Mouse (Mus musculus) lung, adult 2 months (tissue): ENCODE results near the gene Zfp536. TPM values are rescaled to one million over a fixed set of nuclear protein-coding genes. Genes with fewer than 3 reads are reported as not detected.

ENCODE experiments used
- DNase-seq: peaks from one replicate; pipeline ENCODE4 v3.0.0; 2022
- H3K4me1 ChIP-seq: fragments of 200-500 bp; 2 replicates; pipeline ENCODE4 v1.6.1; 2011; ENCODE audit warnings: low read length; ENCODE audit not compliant: control insufficient read depth, insufficient read depth
- H3K4me3 ChIP-seq: fragments of 200-500 bp; replicated peaks from 2 replicates; pipeline ENCODE3; 2011; ENCODE audit warnings: low read depth, mild to moderate bottlenecking, control low read depth, low read length; ENCODE audit errors: extremely low read depth
- CTCF ChIP-seq: fragments of 200-500 bp; IDR thresholded peaks from 2 replicates; pipeline ENCODE4 v1.5.1; 2011; ENCODE audit warnings: mild to moderate bottlenecking, low read length, control low read depth; ENCODE audit not compliant: insufficient read depth
- POLR2A ChIP-seq: fragments of 200-500 bp; IDR thresholded peaks from 2 replicates; pipeline ENCODE4 v1.6.1; 2011; ENCODE audit warnings: low read depth, mild to moderate bottlenecking, control low read depth, low read length, borderline replicate concordance; ENCODE audit errors: extremely low read depth
- WGBS: fragments of 180-500 bp; shearing (Covaris S2); methylation state at CpG from one replicate; pipeline ENCODE4 v1.1.7; 2018; 5-methylcytosine and 5-hydroxymethylcytosine counted together
- polyA plus RNA-seq: library from polyadenylated mRNA; depleted of rRNA; stranded (reverse); fragments of >200 nt; gene quantifications from 2 replicates; pipeline ENCODE4 v1.2.3, GENCODE M21; 2012

Zfp536 gene
- polyA plus RNA-seq, 1 experiment = 0.43 TPM

- Histone ChIP-seq H3K4me1 (0 out of 2 replicates have a peak, but pooled peaks cover 3% of the 10 kb centered on the region), H3K4me3 (no peak overlapping the region)
- DNase-seq = no peak
- TF ChIP-seq POLR2A (no peak), CTCF (no peak)
- WGBS = 67% methylated on average over 7 of the region's 7 CpGs
Measured at GRCm38 (mm10) chr7:37562505-37562904, 210.9 kb downstream of the Zfp536 start.

- TF ChIP-seq CTCF = no peak
- TF ChIP-seq POLR2A = no peak
- no peak overlapping the region for H3K4me3 ChIP-seq
- WGBS = 80% methylated on average over 7 of the region's 7 CpGs
- DNase-seq = no peak
- H3K4me1 ChIP-seq = 0 out of 2 replicates have a peak, but pooled peaks cover 3% of the 10 kb centered on the region
Measured at GRCm38 (mm10) chr7:37560581-37560980, 212.9 kb downstream of the Zfp536 start.

DNA sequence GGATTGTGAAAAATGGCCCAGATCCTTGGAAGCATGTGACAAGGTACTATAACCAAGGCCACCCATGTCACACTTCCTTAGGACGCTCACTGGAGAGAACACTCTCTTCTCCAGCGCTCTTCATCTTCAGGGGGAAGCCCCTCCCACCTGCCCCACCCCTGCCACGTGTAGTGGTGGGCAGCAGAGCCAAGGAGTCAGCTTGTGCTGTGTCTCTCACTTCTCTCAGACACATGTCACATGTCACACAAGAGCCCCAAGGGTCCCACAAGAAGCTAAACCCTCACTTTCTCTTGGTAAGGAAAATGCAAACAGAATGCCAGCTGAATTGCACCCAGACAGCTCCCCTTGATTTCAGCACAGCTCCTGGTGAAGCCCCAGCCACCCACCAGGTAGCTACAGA is 213.6 kb downstream of the Zfp536 start:
- H3K4me3 ChIP-seq = no peak overlapping the region
- DNase-seq = no peak
- TF ChIP-seq POLR2A (no peak), CTCF (no peak)
- WGBS = 41% methylated on average over 3 of the region's 3 CpGs
- 0 out of 2 replicates have a peak, but pooled peaks cover 3% of the 10 kb centered on the region for H3K4me1 ChIP-seq

DNA sequence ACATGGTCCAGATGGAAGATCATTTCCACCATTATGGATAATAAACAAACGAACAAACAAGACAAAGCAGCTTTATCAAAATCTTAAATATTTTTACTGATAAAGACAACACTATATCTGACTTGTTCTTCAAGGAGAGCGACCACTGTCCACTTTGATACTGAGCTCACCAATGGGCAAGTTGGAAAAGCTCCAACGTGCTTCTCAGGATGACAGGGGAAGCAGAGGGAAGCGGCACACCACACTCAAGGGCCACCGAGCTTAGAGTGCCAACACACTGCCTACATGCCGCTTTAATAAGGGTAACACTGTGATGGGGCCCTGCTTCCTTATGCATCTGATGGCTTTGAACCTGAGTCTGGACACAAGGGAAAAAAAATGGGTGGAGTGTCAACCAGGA is 214.1 kb downstream of the Zfp536 start:
- no peak for DNase-seq
- WGBS = 82% methylated on average over 6 of the region's 6 CpGs
- TF ChIP-seq CTCF (no peak), POLR2A (no peak)

DNA sequence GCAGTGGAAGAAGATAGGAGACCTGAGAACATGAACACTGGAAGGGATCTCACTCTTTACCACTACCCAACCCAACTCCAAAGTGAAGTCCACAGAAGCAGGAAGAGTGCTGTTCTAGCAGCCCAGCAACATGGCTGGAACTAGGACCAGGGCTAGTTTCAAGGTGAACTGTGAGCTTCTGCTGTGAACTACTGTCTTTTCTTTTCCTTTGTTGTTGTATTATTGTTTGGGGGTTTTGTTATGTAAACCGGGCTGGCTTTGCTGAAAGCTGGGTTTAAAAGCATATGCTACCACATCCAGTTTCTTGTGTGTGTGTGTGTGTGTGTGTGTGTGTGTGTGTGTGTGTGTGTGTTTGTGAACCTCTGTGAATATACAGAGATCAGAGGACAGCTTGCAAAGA is 216.6 kb downstream of the Zfp536 start:
- TF ChIP-seq POLR2A (no peak), CTCF (no peak)
- no peak for DNase-seq
- Histone ChIP-seq H3K4me1 (no peaks in the 10 kb centered on the region), H3K4me3 (no peak overlapping the region)
- WGBS = 90% methylated on average over 1 of the region's 1 CpGs

More for the DNA sequence above, 214.1 kb downstream of the Zfp536 start:
- H3K4me3 ChIP-seq = no peak overlapping the region
- 0 out of 2 replicates have a peak, but pooled peaks cover 3% of the 10 kb centered on the region for H3K4me1 ChIP-seq

DNA sequence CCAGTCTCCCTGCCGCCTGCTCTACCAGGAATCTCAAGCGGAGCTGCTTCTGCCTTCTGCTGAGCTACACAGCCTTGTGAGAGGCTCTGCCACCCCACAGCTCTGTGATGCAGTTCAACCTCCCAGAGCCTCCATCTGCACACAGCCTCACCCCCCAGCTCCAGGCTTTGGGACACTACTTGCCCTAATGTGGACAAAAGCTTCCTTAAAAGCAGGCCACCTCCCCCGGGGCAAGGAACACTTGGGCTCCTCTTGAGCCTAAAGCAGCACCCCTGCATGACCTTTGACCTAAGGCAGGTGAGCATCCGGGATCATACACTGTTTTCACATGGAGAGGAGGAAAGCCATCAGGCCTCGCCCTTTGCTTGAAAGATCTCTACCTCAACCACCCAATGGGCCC is 219.0 kb downstream of the Zfp536 start:
- WGBS = 82% methylated on average over 5 of the region's 5 CpGs
- Histone ChIP-seq H3K4me3 (no peak overlapping the region), H3K4me1 (no peaks in the 10 kb centered on the region)
- TF ChIP-seq CTCF = no peak
- TF ChIP-seq POLR2A = no peak
- DNase-seq = no peak

- DNase-seq = no peak
- WGBS = 77% methylated on average over 3 of the region's 3 CpGs
Measured at GRCm38 (mm10) chr7:37553646-37554045, 219.8 kb downstream of the Zfp536 start.

DNA sequence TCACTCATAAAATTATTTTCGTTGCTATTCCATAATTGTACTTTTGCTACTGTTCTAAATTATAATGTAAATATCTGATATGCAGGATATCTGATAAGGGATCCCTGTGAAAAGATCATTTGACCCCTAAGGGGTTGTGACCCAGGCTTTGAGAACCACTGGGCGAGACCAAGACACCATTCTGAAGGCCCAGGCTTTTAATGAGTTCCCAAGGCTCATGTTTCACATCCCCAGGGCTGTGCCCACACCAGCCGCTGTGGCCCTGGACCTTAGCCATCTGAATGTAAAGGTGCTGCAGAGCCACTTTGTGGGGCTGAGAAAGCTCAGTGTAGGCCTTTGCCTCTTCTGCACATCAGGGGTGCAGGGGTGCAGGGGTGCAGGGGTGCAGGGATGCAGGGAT is 221.1 kb downstream of the Zfp536 start:
- WGBS = 68% methylated on average over 3 of the region's 3 CpGs
- no peak for DNase-seq
- TF ChIP-seq POLR2A (no peak), CTCF (no peak)
- H3K4me1 ChIP-seq = no peaks in the 10 kb centered on the region
- H3K4me3 ChIP-seq = no peak overlapping the region

More at GRCm38 (mm10) chr7:37553646-37554045, 219.8 kb downstream of the Zfp536 start:
- Histone ChIP-seq H3K4me3 (no peak overlapping the region), H3K4me1 (no peaks in the 10 kb centered on the region)
- TF ChIP-seq POLR2A (no peak), CTCF (no peak)

- Histone ChIP-seq H3K4me1 (no peaks in the 10 kb centered on the region), H3K4me3 (no peak overlapping the region)
- DNase-seq = no peak
- 50% methylated on average over 15 of the region's 15 CpGs for WGBS
- TF ChIP-seq CTCF = no peak
- TF ChIP-seq POLR2A = no peak
Measured at GRCm38 (mm10) chr7:37548805-37549204, 224.6 kb downstream of the Zfp536 start.

DNA sequence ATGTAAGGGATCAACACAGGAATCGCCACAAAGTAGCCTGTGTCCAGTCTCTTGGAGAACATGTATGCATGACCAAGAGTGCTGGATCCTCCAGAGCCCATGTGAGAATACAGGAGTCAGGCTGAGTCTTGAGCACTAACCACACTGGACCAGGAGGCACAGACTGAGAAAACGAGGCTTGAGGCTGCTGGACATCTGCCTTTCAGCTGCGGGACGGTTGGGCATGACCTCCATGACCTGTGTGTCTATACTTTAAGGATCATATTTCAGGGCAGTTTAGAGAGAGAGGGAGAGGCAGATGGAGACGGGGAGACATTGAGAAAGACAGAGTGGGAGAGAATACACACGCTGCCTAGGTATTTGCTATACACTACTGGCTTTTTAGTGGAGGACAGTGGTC is 229.4 kb downstream of the Zfp536 start:
- DNase-seq = no peak
- TF ChIP-seq CTCF (no peak), POLR2A (no peak)

More for the DNA sequence above, 229.4 kb downstream of the Zfp536 start:
- H3K4me3 ChIP-seq = no peak overlapping the region
- 31% methylated on average over 6 of the region's 6 CpGs for WGBS
- no peaks in the 10 kb centered on the region for H3K4me1 ChIP-seq
